Mouse (Mus musculus): ENCODE data around the gene Mypn. TPM values are rescaled to one million over a fixed set of nuclear protein-coding genes. Genes with fewer than 3 reads are reported as not detected.

Mypn gene
- polyA plus RNA-seq, 1 experiment, result not detected

GRCm38 (mm10) chr10:63127156-63127555 lies 76.6 kb downstream of the Mypn start:
- Histone ChIP-seq H3K36me3 (ENCODE audit: control insufficient read depth) (no peaks in the 10 kb centered on the region), H3K4me3 (replicated peaks) (no peak overlapping the region), H3K9me3 (ENCODE audit: control insufficient read depth, low read length) (no peaks in the 10 kb centered on the region; the same call in 1 of the 2 replicates), H3K27me3 (ENCODE audit: control insufficient read depth) (no peaks in the 10 kb centered on the region), H3K4me1 (ENCODE audit: control insufficient read depth) (no peaks in the 10 kb centered on the region)
- no peak for TF ChIP-seq GATA1 (IDR thresholded peaks at IDR 0.05; ENCODE audit: low read length)
- no peak for TF ChIP-seq TAL1 (IDR thresholded peaks at IDR 0.05; ENCODE audit: low read length)

GRCm38 (mm10) chr10:63126116-63126515 lies 77.6 kb downstream of the Mypn start:
- Histone ChIP-seq H3K9me3 (ENCODE audit: control insufficient read depth, low read length) (no peaks in the 10 kb centered on the region; the same call in 1 of the 2 replicates), H3K36me3 (ENCODE audit: control insufficient read depth) (no peaks in the 10 kb centered on the region)
- no peak for TF ChIP-seq GATA1 (IDR thresholded peaks at IDR 0.05; ENCODE audit: low read length)
- no peak for TF ChIP-seq TAL1 (IDR thresholded peaks at IDR 0.05; ENCODE audit: low read length)

GRCm38 (mm10) chr10:63125343-63125742 lies 78.4 kb downstream of the Mypn start:
- H3K4me3 ChIP-seq (replicated peaks), result no peak overlapping the region
- no peaks in the 10 kb centered on the region for H3K36me3 ChIP-seq (ENCODE audit: control insufficient read depth)
- TF ChIP-seq GATA1 (IDR thresholded peaks at IDR 0.05; ENCODE audit: low read length) (no peak), TAL1 (IDR thresholded peaks at IDR 0.05; ENCODE audit: low read length) (no peak)
- H3K4me1 ChIP-seq (ENCODE audit: control insufficient read depth), result no peaks in the 10 kb centered on the region
- no peaks in the 10 kb centered on the region; the same call in 1 of the 2 replicates for H3K9me3 ChIP-seq (ENCODE audit: control insufficient read depth, low read length)
- H3K27me3 ChIP-seq (ENCODE audit: control insufficient read depth), result no peaks in the 10 kb centered on the region

More at GRCm38 (mm10) chr10:63126116-63126515, 77.6 kb downstream of the Mypn start:
- H3K27me3 ChIP-seq (ENCODE audit: control insufficient read depth), result no peaks in the 10 kb centered on the region
- H3K4me1 ChIP-seq (ENCODE audit: control insufficient read depth), result no peaks in the 10 kb centered on the region
- H3K4me3 ChIP-seq (replicated peaks), result no peak overlapping the region

GRCm38 (mm10) chr10:63124016-63124415 lies 79.7 kb downstream of the Mypn start:
- H3K36me3 ChIP-seq (ENCODE audit: control insufficient read depth), result no peaks in the 10 kb centered on the region
- no peaks in the 10 kb centered on the region; the same call in 1 of the 2 replicates for H3K9me3 ChIP-seq (ENCODE audit: control insufficient read depth, low read length)
- TF ChIP-seq GATA1 (IDR thresholded peaks at IDR 0.05; ENCODE audit: low read length) (no peak), TAL1 (IDR thresholded peaks at IDR 0.05; ENCODE audit: low read length) (no peak)
- H3K27me3 ChIP-seq (ENCODE audit: control insufficient read depth), result no peaks in the 10 kb centered on the region
- no peaks in the 10 kb centered on the region; the same call in 1 of the 2 replicates for H3K4me1 ChIP-seq (ENCODE audit: control insufficient read depth)
- no peak overlapping the region for H3K4me3 ChIP-seq (replicated peaks)

- no peaks in the 10 kb centered on the region for H3K36me3 ChIP-seq (ENCODE audit: control insufficient read depth)
- TF ChIP-seq TAL1 (IDR thresholded peaks at IDR 0.05; ENCODE audit: low read length) (no peak), GATA1 (IDR thresholded peaks at IDR 0.05; ENCODE audit: low read length) (no peak)
- H3K4me3 ChIP-seq (replicated peaks), result no peak overlapping the region
- H3K4me1 ChIP-seq (ENCODE audit: control insufficient read depth), result no peaks in the 10 kb centered on the region; the same call in 1 of the 2 replicates
- no peaks in the 10 kb centered on the region for H3K27me3 ChIP-seq (ENCODE audit: control insufficient read depth)
- H3K9me3 ChIP-seq (ENCODE audit: control insufficient read depth, low read length), result no peaks in the 10 kb centered on the region; the same call in 1 of the 2 replicates
These were observed 80.6 kb downstream of the Mypn start for GRCm38 (mm10) chr10:63123141-63123540.

- no peaks in the 10 kb centered on the region; the same call in 1 of the 2 replicates for H3K4me1 ChIP-seq (ENCODE audit: control insufficient read depth)
- H3K27me3 ChIP-seq (ENCODE audit: control insufficient read depth), result no peaks in the 10 kb centered on the region
- TF ChIP-seq GATA1 (IDR thresholded peaks at IDR 0.05; ENCODE audit: low read length), result no peak
- TF ChIP-seq TAL1 (IDR thresholded peaks at IDR 0.05; ENCODE audit: low read length), result no peak
- H3K9me3 ChIP-seq (ENCODE audit: control insufficient read depth, low read length), result no peaks in the 10 kb centered on the region; the same call in 1 of the 2 replicates
- H3K36me3 ChIP-seq (ENCODE audit: control insufficient read depth), result no peaks in the 10 kb centered on the region
- H3K4me3 ChIP-seq (replicated peaks), result no peak overlapping the region
These were observed 81.2 kb downstream of the Mypn start for GRCm38 (mm10) chr10:63122516-63122915.

GRCm38 (mm10) chr10:63121961-63122360 lies 81.8 kb downstream of the Mypn start:
- Histone ChIP-seq H3K4me3 (replicated peaks) (no peak overlapping the region), H3K27me3 (ENCODE audit: control insufficient read depth) (no peaks in the 10 kb centered on the region), H3K36me3 (ENCODE audit: control insufficient read depth) (no peaks in the 10 kb centered on the region), H3K4me1 (ENCODE audit: control insufficient read depth) (no peaks in the 10 kb centered on the region; the same call in 1 of the 2 replicates), H3K9me3 (ENCODE audit: control insufficient read depth, low read length) (no peaks in the 10 kb centered on the region)
- TF ChIP-seq GATA1 (IDR thresholded peaks at IDR 0.05; ENCODE audit: low read length) (no peak), TAL1 (IDR thresholded peaks at IDR 0.05; ENCODE audit: low read length) (no peak)

GRCm38 (mm10) chr10:63119916-63120315 lies 83.8 kb downstream of the Mypn start:
- no peak for TF ChIP-seq GATA1 (IDR thresholded peaks at IDR 0.05; ENCODE audit: low read length)
- TF ChIP-seq TAL1 (IDR thresholded peaks at IDR 0.05; ENCODE audit: low read length), result no peak
- no peaks in the 10 kb centered on the region; the same call in 1 of the 2 replicates for H3K4me1 ChIP-seq (ENCODE audit: control insufficient read depth)
- no peaks in the 10 kb centered on the region for H3K27me3 ChIP-seq (ENCODE audit: control insufficient read depth)
- no peak overlapping the region for H3K4me3 ChIP-seq (replicated peaks)
- no peaks in the 10 kb centered on the region for H3K36me3 ChIP-seq (ENCODE audit: control insufficient read depth)
- no peaks in the 10 kb centered on the region for H3K9me3 ChIP-seq (ENCODE audit: control insufficient read depth, low read length)

- H3K27me3 ChIP-seq (ENCODE audit: control insufficient read depth), result no peaks in the 10 kb centered on the region
- TF ChIP-seq GATA1 (IDR thresholded peaks at IDR 0.05; ENCODE audit: low read length), result no peak
- TF ChIP-seq TAL1 (IDR thresholded peaks at IDR 0.05; ENCODE audit: low read length), result no peak
- no peaks in the 10 kb centered on the region for H3K36me3 ChIP-seq (ENCODE audit: control insufficient read depth)
- no peaks in the 10 kb centered on the region for H3K9me3 ChIP-seq (ENCODE audit: control insufficient read depth, low read length)
- H3K4me3 ChIP-seq (replicated peaks), result no peak overlapping the region
- no peaks in the 10 kb centered on the region; the same call in 1 of the 2 replicates for H3K4me1 ChIP-seq (ENCODE audit: control insufficient read depth)
These were observed 86.2 kb downstream of the Mypn start for GRCm38 (mm10) chr10:63117583-63117982.

- H3K27me3 ChIP-seq (ENCODE audit: control insufficient read depth), result no peaks in the 10 kb centered on the region
- no peak overlapping the region for H3K4me3 ChIP-seq (replicated peaks)
- H3K9me3 ChIP-seq (ENCODE audit: control insufficient read depth, low read length), result no peaks in the 10 kb centered on the region
- TF ChIP-seq GATA1 (IDR thresholded peaks at IDR 0.05; ENCODE audit: low read length) (no peak), TAL1 (IDR thresholded peaks at IDR 0.05; ENCODE audit: low read length) (no peak)
- H3K36me3 ChIP-seq (ENCODE audit: control insufficient read depth), result no peaks in the 10 kb centered on the region
- no peaks in the 10 kb centered on the region; the same call in 1 of the 2 replicates for H3K4me1 ChIP-seq (ENCODE audit: control insufficient read depth)
These were observed 87.4 kb downstream of the Mypn start for GRCm38 (mm10) chr10:63116376-63116775.

All from erythroblast, embryonic 14.5 days (primary cell).